Mouse (Mus musculus): Measurements from ENCODE around the gene Ak9.
"Not testable (repeated sequence)": the region's sequence is repeated elsewhere in the genome, so short reads cannot be mapped to it uniquely, and the experiment has no call there.

DNA sequence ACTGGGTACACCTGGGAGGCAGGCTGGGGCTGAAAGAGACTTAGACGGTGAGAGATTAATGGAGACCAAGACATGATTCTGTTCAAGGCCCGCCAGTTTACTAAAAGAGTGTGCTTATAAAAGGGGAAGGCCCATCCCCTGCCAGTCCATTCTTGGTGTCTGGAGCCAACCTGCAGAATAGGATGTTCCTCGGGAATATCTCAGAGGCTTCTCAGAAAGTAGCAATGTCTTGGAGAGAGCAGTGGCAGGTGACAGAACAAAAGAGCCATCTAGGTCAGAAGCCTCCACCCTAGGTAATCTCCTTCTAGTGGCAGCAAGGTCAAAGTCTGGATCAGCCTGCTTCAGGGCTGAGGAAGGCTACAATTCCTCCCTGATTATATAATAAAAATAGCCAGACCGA is 106.4 kb downstream of the Ak9 start:
- not testable (repeated sequence) for TF ChIP-seq CTCF (IDR thresholded peaks at IDR 0.05; ENCODE audit: control insufficient read depth, insufficient read depth, insufficient replicate concordance, low read depth, low read length); POLR2A (IDR thresholded peaks at IDR 0.05; ENCODE audit: control insufficient read depth, low read depth, low read length)
